Mouse (Mus musculus): ENCODE data around the gene Prl8a9.

Gene Prl8a9

DNA sequence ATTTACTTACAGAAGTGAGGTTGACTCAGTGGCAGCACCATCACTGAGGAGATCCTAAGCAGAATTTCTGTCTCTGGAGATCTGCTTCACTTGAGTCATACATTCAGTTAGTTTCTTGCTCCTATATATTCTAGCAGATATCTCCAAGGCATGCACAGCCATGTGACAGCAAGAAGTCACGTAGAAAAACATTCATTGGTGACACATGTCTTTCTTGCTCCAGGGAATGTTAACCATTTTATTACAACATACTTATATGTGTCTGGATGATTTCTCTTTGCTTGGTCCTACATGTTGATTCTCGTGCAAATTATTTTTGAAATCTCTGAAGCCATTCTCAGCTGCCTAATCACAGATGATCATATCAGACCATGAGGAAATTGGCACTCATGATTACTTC, at the start of gene Prl8a9:
TSS of gene Prl8a9 (minus strand) at position 101 of the 400 bp plus-strand sequence.
- DNase-seq: no peak

DNA sequence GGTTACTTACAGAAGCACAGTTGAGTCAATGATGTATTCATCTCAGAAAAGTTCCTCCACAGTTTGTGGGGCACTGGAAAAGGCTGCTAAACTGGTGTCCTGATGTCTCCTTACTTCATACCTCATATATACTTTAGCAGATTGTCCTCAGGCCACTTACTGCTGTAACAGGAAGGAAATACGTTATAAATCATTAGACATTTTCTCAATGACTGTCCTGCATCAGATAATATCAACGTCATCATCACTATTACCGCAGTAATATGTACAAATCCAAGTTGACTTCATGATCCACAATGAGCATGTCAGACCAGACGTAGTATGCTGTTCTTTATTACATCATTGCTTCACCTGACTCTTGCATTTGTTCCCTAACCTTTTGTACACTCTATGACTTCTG, 46.1 kb upstream of the Prl8a9 start, which contains the start of gene Prl7b1:
TSS of gene Prl7b1 (minus strand) at position 101 of the 400 bp plus-strand sequence.
- no peak for DNase-seq

DNA sequence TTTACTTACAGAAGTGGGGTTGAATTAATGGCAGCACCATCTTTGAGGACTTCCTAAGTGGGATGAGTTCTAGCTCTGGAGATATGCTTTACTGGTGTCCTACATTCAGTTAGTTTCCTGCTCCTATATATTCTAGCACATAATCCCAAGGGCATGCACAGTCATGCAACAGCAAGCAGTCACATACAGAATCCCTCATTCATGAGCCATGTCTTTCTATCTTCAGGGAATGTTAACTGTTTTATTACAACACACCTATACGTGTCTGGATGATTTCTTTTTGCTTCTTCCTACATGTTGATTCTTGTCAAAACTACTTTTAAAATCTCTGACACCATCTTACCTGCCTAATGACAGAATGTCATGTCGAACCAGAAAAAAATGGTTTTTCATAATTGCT, 17.7 kb upstream of the Prl8a9 start, which contains the start of gene Prl8a1:
TSS of gene Prl8a1 (minus strand) at position 101 of the 400 bp plus-strand sequence.
- no peak for DNase-seq

DNA sequence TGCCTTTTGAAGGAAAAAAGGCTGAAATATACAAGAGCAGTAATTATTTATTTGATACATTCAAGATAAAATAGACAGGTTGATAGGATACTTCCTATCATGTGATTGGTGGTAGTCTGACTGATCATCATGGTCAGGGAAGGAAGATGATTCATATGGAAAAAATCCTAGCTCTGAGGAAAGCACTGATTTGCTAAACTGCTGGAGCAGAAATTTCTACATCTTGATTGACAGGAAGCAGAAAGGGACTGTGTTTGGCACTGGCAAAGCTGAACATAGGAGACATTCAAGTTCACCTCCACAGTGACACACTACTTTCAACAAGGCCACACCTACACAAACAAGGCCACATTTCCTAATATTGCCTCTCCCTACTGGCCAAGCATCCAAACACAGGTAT, 11.1 kb downstream of the Prl8a9 start:
- DNase-seq: no peak

DNA sequence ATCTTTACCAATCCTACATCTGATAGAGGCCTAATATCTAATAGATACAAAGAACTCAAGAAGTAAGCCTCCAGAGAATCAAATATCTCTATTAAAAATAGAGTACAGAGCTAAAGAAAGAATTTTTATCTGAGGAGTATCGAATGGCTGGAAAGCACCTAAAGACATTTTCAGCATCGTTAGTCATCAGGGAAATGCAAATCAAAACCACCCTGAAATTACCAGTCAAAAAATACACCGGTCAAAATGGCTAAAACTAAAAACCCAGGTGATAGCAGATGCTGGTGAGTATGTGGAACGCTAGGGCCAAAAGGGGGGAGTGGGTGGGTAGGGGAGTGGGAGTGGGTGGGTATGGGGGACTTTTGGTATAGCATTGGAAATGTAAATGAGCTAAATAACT, 41.2 kb downstream of the Prl8a9 start:
- no peak for DNase-seq

DNA sequence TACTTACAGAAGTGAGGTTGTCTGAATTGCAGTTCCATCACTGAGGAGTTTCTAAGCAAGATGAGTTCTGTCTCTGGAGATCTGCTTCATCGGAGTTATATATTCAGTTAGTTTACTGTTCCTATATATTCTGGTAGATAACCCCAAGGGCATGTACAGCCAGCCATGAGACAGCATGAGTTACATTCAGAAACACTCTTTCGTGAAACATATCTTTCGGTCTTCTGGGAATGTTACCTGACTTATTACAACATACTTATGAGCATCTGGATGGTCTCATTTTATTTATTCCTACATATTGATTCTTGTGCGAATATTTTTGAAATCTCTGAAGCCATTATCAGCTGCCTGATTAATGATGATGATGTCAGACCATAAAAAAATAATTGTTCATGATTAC, 51.3 kb downstream of the Prl8a9 start, which contains the start of gene Prl8a8:
TSS of gene Prl8a8 (minus strand) at position 101 of the 400 bp plus-strand sequence.
- no peak for DNase-seq
